Mouse (Mus musculus) forebrain, embryonic 12.5 days (tissue): ENCODE data around the gene Alkbh4. TPM values are rescaled to one million over a fixed set of nuclear protein-coding genes. Genes with fewer than 3 reads are reported as not detected.

ENCODE experiments used
- ATAC-seq: fragments of 200-750 bp; cut with Nextera tagmentation; 2 replicates; pipeline ENCODE4 v1.8.0; 2017; ENCODE audit warnings: moderate TSS enrichment; ENCODE audit not compliant: low FRiP score
- H3K27ac ChIP-seq: fragments of 300-500 bp; sonication (generic); 2 replicates; pipeline ENCODE4 v1.5.1; 2016; ENCODE audit warnings: mild to moderate bottlenecking
- H3K27me3 ChIP-seq: fragments of 300-500 bp; sonication (generic); 2 replicates; pipeline ENCODE4 v1.6.1; 2016; ENCODE audit warnings: mild to moderate bottlenecking
- H3K36me3 ChIP-seq: fragments of 300-500 bp; sonication (generic); replicated peaks from 2 replicates; pipeline ENCODE4 v1.6.1; 2016; ENCODE audit warnings: mild to moderate bottlenecking
- H3K4me1 ChIP-seq: fragments of 300-500 bp; sonication (generic); 2 replicates; pipeline ENCODE4 v1.6.1; 2016
- H3K4me2 ChIP-seq: fragments of 300-500 bp; sonication (generic); 2 replicates; pipeline ENCODE4 v1.6.1; 2016; ENCODE audit warnings: mild to moderate bottlenecking, moderate library complexity
- H3K4me3 ChIP-seq: fragments of 300-500 bp; sonication (generic); replicated peaks from 2 replicates; pipeline ENCODE4 v1.5.1; 2016; ENCODE audit warnings: mild to moderate bottlenecking
- H3K9ac ChIP-seq: fragments of 300-500 bp; sonication (generic); 2 replicates; pipeline ENCODE4 v1.6.1; 2016; ENCODE audit warnings: mild to moderate bottlenecking
- H3K9me3 ChIP-seq: fragments of 300-500 bp; sonication (generic); 2 replicates; pipeline ENCODE4 v1.6.1; 2016
- WGBS: fragments of 180-500 bp; shearing (Covaris S2); methylation state at CpG from one replicate; pipeline ENCODE4 v1.1.7; 2016; 5-methylcytosine and 5-hydroxymethylcytosine counted together
- polyA plus RNA-seq: library from polyadenylated mRNA; unstranded; fragments of >200 nt; fragmentation: Nextera tagmentation; extraction: Ambion mirVana; gene quantifications from 2 replicates; pipeline ENCODE4 v1.2.1, GENCODE M21; 2016

The Alkbh4 gene
- polyA plus RNA-seq, 1 experiment from 2014 or later, result 21.9 TPM

GRCm38 (mm10) chr5:136170512-136171362 lies 34.8 kb downstream of the Alkbh4 start, which contains the start of gene Orai2:
Orai2 (minus strand) TSS chr5:136170713.
- H3K27ac ChIP-seq, result peak within 1 kb of the TSS; percentile 25; the same call in 1 of the 2 replicates
- peak; percentile 93 for ATAC-seq
- H3K4me3 ChIP-seq, result peak within 1 kb of the TSS; percentile 57
- no peaks in the 10 kb centered on the region for H3K36me3 ChIP-seq
- H3K9me3 ChIP-seq, result peaks cover 5% of the 10 kb centered on the region; the same call in 1 of the 2 replicates
- H3K27me3 ChIP-seq, result peaks cover 15% of the 10 kb centered on the region
- WGBS, result 6% methylated on average over 44 of the region's 49 CpGs
- H3K4me1 ChIP-seq, result peaks cover 15% of the 10 kb centered on the region
- H3K9ac ChIP-seq, result peak within 1 kb of the TSS; percentile 77
- H3K4me2 ChIP-seq, result peak within 1 kb of the TSS; percentile 92

GRCm38 (mm10) chr5:136171363-136172341 lies 35.7 kb downstream of the Alkbh4 start:
- WGBS, result 40% methylated on average over 17 of the region's 17 CpGs
- H3K27ac ChIP-seq, result no peak overlapping the region

GRCm38 (mm10) chr5:136172939-136173338 lies 37.0 kb downstream of the Alkbh4 start:
- Histone ChIP-seq H3K27ac (no peak overlapping the region), H3K9ac (no peak overlapping the region), H3K4me1 (peaks cover 15% of the 10 kb centered on the region), H3K27me3 (peaks cover 15% of the 10 kb centered on the region), H3K9me3 (peaks cover 4% of the 10 kb centered on the region; the same call in 1 of the 2 replicates), H3K4me3 (no peak overlapping the region), H3K36me3 (peaks cover 10% of the 10 kb centered on the region; the same call in 1 of the 2 replicates), H3K4me2 (no peak overlapping the region)
- ATAC-seq, result no peak
- WGBS, result 83% methylated on average over 9 of the region's 9 CpGs

More at GRCm38 (mm10) chr5:136171363-136172341, 35.7 kb downstream of the Alkbh4 start:
- Histone ChIP-seq H3K4me3 (peak overlapping the region; percentile 57), H3K9ac (peak overlapping the region; percentile 77), H3K36me3 (no peaks in the 10 kb centered on the region), H3K4me1 (peaks cover 15% of the 10 kb centered on the region), H3K4me2 (peak overlapping the region; percentile 92), H3K9me3 (peaks cover 5% of the 10 kb centered on the region; the same call in 1 of the 2 replicates), H3K27me3 (peaks cover 15% of the 10 kb centered on the region)
- no peak for ATAC-seq

GRCm38 (mm10) chr5:136173606-136174463 lies 37.9 kb downstream of the Alkbh4 start:
- Histone ChIP-seq H3K27ac (no peak overlapping the region), H3K36me3 (peaks cover 19% of the 10 kb centered on the region), H3K9me3 (no peaks in the 10 kb centered on the region), H3K4me1 (peaks cover 15% of the 10 kb centered on the region), H3K27me3 (peaks cover 15% of the 10 kb centered on the region), H3K4me3 (no peak overlapping the region), H3K9ac (no peak overlapping the region), H3K4me2 (no peak overlapping the region)
- WGBS, result 56% methylated on average over 9 of the region's 9 CpGs
- no peak for ATAC-seq

GRCm38 (mm10) chr5:136179594-136179993 lies 43.6 kb downstream of the Alkbh4 start:
- no peak for ATAC-seq
- Histone ChIP-seq H3K4me1 (no peaks in the 10 kb centered on the region), H3K27me3 (no peaks in the 10 kb centered on the region), H3K4me3 (no peak overlapping the region), H3K9ac (no peak overlapping the region), H3K4me2 (no peak overlapping the region), H3K36me3 (peaks cover 73% of the 10 kb centered on the region), H3K9me3 (no peaks in the 10 kb centered on the region), H3K27ac (no peak overlapping the region)
- 92% methylated on average over 5 of the region's 5 CpGs for WGBS

GRCm38 (mm10) chr5:136181197-136181596 lies 45.3 kb downstream of the Alkbh4 start:
- no peak overlapping the region for H3K4me3 ChIP-seq
- H3K36me3 ChIP-seq, result peaks cover 88% of the 10 kb centered on the region
- H3K4me1 ChIP-seq, result no peaks in the 10 kb centered on the region
- no peak overlapping the region for H3K27ac ChIP-seq
- no peaks in the 10 kb centered on the region for H3K27me3 ChIP-seq
- ATAC-seq, result no peak
- H3K4me2 ChIP-seq, result no peak overlapping the region
- no peaks in the 10 kb centered on the region for H3K9me3 ChIP-seq
- no peak overlapping the region for H3K9ac ChIP-seq
- WGBS, result 91% methylated on average over 6 of the region's 6 CpGs

- ATAC-seq, result no peak
- Histone ChIP-seq H3K36me3 (peaks cover 90% of the 10 kb centered on the region), H3K4me3 (no peak overlapping the region), H3K9me3 (no peaks in the 10 kb centered on the region), H3K4me1 (no peaks in the 10 kb centered on the region), H3K27ac (no peak overlapping the region), H3K9ac (no peak overlapping the region), H3K4me2 (no peak overlapping the region), H3K27me3 (no peaks in the 10 kb centered on the region)
- WGBS, result 92% methylated on average over 6 of the region's 6 CpGs
These were observed 46.1 kb downstream of the Alkbh4 start for GRCm38 (mm10) chr5:136182049-136182448.

GRCm38 (mm10) chr5:136182830-136183229 lies 46.9 kb downstream of the Alkbh4 start:
- WGBS, result 96% methylated on average over 4 of the region's 4 CpGs
- H3K36me3 ChIP-seq, result peaks cover 89% of the 10 kb centered on the region
- no peak overlapping the region for H3K27ac ChIP-seq
- no peak for ATAC-seq
- no peaks in the 10 kb centered on the region for H3K4me1 ChIP-seq
- H3K4me2 ChIP-seq, result no peak overlapping the region
- H3K4me3 ChIP-seq, result no peak overlapping the region
- H3K27me3 ChIP-seq, result no peaks in the 10 kb centered on the region
- no peak overlapping the region for H3K9ac ChIP-seq
- no peaks in the 10 kb centered on the region for H3K9me3 ChIP-seq

GRCm38 (mm10) chr5:136183766-136184165 lies 47.8 kb downstream of the Alkbh4 start:
- ATAC-seq, result no peak
- no peaks in the 10 kb centered on the region for H3K27me3 ChIP-seq
- no peak overlapping the region for H3K4me3 ChIP-seq
- no peaks in the 10 kb centered on the region for H3K9me3 ChIP-seq
- peaks cover 89% of the 10 kb centered on the region for H3K36me3 ChIP-seq
- no peaks in the 10 kb centered on the region for H3K4me1 ChIP-seq
- WGBS, result 91% methylated on average over 7 of the region's 7 CpGs
- H3K9ac ChIP-seq, result no peak overlapping the region
- no peak overlapping the region for H3K27ac ChIP-seq
- no peak overlapping the region for H3K4me2 ChIP-seq

- Histone ChIP-seq H3K27ac (no peak overlapping the region), H3K27me3 (no peaks in the 10 kb centered on the region), H3K4me3 (no peak overlapping the region), H3K36me3 (peaks cover 86% of the 10 kb centered on the region), H3K9ac (no peak overlapping the region), H3K9me3 (no peaks in the 10 kb centered on the region), H3K4me2 (no peak overlapping the region), H3K4me1 (no peaks in the 10 kb centered on the region)
- 40% methylated on average over 4 of the region's 4 CpGs for WGBS
- ATAC-seq, result no peak
These were observed 50.8 kb downstream of the Alkbh4 start for GRCm38 (mm10) chr5:136186723-136187122.
